Mouse (Mus musculus): ENCODE data around the gene Csf2.
A peak's percentile ranks its signal among the peaks of the same experiment; 100 is the strongest.

- peak; percentile 75 for TF ChIP-seq TCF12 (IDR thresholded peaks at IDR 0.05; ENCODE audit: low read depth, low read length)
- TF ChIP-seq CTCF (conservative IDR thresholded peaks at IDR 0.05 in 1 of 2, IDR thresholded peaks at IDR 0.05 in 1 of 2; ENCODE audit: low read depth in 2 of 2, low read length in 2 of 2), result peak in 1 of 2 experiments; percentile 10; a peak in 1 of 4 replicates
- no peak for TF ChIP-seq ZC3H11A (IDR thresholded peaks at IDR 0.05; ENCODE audit: low read depth, low read length)
- no peak for TF ChIP-seq POLR2AphosphoS2 (IDR thresholded peaks at IDR 0.05; ENCODE audit: low read depth, low read length)
- TF ChIP-seq HCFC1 (IDR thresholded peaks at IDR 0.05; ENCODE audit: low read depth, low read length), result no peak; the same call in 1 of the 2 replicates
- no peak for TF ChIP-seq USF1 (IDR thresholded peaks at IDR 0.05; ENCODE audit: low read depth, low read length)
- peak; percentile 63 for TF ChIP-seq RCOR1 (conservative IDR thresholded peaks at IDR 0.05; ENCODE audit: low read depth, low read length)
- TF ChIP-seq POLR2A (IDR thresholded peaks at IDR 0.05; ENCODE audit: low read depth, low read length), result peak; percentile 41; the same call in 1 of the 2 replicates
- TF ChIP-seq MAZ (IDR thresholded peaks at IDR 0.05; ENCODE audit: low read depth, low read length), result peak; percentile 97
- peak; percentile 93 for TF ChIP-seq EP300 (IDR thresholded peaks at IDR 0.05; ENCODE audit: low read length)
- 0 out of 2 replicates have a peak, but pooled peaks have one; percentile 31 for TF ChIP-seq NRF1 (IDR thresholded peaks at IDR 0.05; ENCODE audit: low read depth, low read length)
- TF ChIP-seq E2F4 (IDR thresholded peaks at IDR 0.05; ENCODE audit: insufficient replicate concordance, low read depth, low read length), result no peak
Observed at GRCm38 (mm10) chr11:54214499-54215443, 34.7 kb downstream of the Csf2 start.
